Mouse (Mus musculus): ENCODE results near the gene 2310022A10Rik.
A peak's percentile ranks its signal among the peaks of the same experiment; 100 is the strongest.

The 2310022A10Rik gene

DNA sequence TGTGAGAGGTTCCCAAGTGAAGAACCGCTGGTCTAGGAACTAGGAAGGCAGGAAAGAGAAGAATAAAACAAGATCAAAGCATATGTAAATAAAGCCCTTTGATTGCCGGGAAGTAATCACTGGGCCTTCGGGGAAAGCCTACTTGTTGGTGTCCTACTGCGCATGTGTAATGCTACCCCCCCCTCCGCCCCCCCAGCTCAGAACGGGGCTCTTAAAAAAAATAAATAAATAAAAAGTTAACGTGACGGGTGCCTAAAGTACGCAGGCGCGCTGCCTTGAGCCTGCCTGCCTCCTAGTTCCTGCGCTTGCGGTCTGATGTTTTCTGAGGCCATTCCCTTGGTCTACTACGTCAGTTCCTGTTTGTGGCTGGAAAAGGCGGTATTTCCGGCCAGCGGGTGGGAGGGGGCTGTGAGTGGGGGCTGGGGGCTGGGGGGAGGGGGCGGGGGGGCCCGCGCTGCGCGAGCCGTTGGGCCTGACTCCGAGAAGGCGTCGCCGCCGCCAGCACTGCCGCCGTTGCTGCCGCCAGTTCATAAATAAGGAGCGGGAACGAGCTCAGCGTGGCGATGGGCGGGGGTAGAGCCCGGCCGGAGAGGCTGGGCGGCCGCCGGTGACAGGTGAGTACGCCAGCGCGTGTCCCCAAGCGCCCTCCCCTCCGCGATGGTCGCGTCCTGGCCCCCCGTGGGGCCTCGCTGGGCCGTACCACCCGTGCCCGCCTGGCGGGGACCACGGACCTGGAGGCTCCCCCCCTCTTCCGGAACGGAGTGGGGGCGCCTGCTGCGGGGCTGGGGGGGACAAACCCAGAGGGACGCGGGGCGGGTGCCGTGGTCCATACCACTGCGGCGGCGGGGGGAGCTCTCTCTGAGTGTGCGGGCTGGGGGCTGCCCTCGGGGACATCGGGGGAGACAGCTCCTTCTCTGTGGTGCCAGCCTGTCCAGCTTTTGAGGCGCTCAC, 38.5 kb downstream of the 2310022A10Rik start, which contains the start of gene Akt2:
Akt2 (plus strand) TSS at position 287 of the 951 bp plus-strand sequence.
- peak; percentile 96 for DNase-seq

GRCm38 (mm10) chr7:27592217-27592929, 39.3 kb downstream of the 2310022A10Rik start:
- DNase-seq = peak; percentile 67

DNA sequence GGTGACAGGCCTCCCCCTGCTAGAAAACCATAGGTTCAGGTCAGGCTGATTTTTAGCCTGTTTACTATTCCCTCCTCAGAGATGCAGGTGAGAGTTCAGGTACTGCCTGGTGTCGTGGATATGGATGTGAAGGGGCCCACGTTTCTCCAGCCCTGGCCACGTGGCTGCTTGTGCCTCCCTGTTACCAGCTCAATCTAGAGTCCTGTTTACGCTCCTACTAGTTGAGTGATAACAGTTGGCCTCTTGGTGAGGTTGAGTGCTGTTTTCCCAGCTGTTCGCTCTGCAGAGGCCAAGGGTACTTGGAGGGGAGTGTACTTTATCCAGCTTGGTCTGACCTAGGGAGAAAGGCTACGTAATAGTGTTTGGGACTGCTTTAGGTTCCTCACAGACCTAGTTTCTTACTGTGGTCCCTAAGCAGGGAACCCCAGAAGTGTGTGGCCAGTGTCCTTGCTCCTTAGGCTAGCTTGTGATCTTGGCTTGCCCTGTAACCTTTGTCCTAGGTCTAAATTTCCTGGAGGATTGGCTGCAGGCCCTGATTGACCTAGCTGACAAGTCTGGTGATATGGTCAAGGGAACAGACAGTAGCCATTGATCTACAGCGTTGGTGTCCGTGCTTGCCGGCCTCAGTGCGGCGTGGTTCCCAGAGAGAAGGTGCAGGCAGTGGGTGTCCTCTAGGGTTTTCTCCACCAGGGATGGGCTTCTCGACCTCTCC, 40.1 kb downstream of the 2310022A10Rik start:
- DNase-seq = peak; percentile 88

GRCm38 (mm10) chr7:27596586-27597503, 43.8 kb downstream of the 2310022A10Rik start:
- no peak for DNase-seq

- no peak for DNase-seq
These were observed 45.0 kb downstream of the 2310022A10Rik start for GRCm38 (mm10) chr7:27598053-27598452.

GRCm38 (mm10) chr7:27601628-27602027, 48.6 kb downstream of the 2310022A10Rik start:
- DNase-seq = no peak

DNA sequence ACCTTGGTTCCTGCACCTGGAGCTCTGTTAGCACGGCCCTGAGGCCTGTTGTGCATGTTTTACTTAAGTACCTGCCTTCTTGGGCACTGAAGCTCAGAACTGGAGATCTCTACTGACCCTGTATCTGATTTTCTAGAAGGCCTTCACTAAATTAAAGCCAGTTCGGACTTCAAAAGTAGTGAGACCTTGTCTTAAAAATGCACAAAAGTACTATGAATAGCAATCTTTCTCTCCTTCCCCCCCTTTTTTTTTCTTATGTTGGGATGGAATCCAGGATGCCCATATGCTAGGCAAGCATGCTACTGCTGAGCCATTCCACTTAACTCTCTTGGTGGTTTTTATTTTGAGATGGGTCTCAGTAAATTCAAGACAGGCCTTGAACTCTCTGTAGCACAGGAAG, 49.1 kb downstream of the 2310022A10Rik start:
- DNase-seq = no peak

DNA sequence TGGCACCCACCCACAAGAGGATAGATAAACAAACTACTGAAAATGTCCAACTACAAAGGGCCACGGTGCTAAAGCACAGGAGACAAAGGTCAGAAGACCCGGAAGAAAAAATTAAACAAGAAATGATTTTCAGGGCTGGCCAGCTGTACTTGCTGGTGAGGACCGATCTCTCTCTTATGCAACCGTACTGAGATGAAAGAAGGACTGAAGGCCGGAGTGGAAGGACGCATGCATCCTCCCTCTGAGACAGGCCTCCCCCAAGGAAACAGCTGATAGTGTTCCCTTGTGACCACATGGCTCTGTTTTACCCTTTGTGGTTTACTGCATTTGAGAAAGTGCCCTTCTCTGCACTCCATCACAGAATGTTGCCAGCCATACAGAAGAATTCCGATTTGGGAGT, 49.8 kb downstream of the 2310022A10Rik start:
- DNase-seq = peak; percentile 47

DNA sequence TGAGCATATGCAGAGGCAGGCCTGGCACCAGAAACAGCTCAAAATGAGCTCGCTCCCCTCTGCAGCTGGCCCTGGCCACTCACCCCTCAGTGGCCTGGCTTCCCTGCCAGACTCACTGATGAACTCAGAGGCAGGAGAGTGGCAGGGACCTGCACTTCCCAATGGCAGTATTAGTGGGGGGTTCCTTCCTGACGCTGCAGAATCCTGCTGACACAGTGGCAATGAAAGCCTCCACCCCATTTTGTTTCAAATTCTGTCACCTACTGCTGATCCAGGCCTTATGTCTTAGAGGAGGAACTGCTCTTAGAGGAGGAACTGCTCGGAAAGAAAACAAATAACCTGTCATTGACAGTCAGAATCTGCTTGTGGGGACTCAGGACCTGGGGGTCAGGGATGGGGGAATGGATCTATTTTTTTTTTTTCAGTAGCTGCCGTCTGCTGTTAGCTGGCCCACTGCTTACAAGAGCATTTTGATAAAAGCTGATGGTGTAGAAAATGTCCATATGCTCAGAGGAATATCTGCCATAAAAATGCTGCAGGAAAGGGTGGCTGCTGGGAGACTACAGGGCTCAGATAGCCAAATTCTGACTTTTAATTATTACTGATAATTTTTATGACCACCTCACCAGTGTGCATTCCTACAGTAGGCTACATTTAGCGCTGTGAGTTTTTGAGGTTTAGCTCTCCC, 51.8 kb downstream of the 2310022A10Rik start:
- no peak for DNase-seq

GRCm38 (mm10) chr7:27605499-27606285, 52.7 kb downstream of the 2310022A10Rik start:
- DNase-seq = no peak

DNA sequence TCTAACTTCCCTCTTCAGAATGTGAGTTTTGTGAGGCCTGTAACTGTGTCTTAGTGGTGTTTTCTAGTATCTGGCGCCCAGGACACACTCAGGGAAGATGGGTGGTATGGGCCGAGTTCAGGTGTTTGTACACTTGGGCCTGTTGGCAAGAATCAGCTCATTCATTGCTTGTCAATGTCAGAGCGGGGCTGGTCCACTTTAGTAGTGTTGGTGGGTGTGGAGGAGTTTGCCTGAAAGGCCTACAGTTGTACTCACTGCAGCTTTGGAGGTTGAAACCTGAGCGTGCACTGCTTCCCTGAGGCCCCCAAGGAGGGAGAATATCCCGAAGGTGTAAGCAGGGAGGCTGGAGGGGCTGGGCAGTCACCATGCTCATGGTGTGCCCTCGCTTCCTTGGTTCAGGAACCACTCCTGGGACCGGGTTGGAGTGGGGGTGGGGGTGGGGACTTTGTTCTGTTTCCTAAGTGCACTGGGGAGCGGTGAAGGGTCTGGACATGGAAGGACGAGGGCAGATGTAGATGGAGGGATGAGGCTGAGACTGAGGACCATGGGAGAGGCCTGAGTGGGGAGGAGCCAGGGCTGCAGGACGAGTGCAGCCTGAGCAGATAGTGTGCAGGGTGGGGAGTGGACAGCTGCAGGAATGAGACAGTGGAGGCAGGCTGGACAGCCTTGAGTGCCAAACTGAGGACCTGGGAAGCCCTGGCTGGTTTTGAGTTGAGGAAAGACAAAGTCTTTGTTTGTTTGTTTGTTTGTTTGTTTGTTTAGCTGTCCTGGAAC, 53.6 kb downstream of the 2310022A10Rik start:
- DNase-seq = no peak

GRCm38 (mm10) chr7:27607580-27607979, 54.5 kb downstream of the 2310022A10Rik start:
- DNase-seq = peak; percentile 85

DNA sequence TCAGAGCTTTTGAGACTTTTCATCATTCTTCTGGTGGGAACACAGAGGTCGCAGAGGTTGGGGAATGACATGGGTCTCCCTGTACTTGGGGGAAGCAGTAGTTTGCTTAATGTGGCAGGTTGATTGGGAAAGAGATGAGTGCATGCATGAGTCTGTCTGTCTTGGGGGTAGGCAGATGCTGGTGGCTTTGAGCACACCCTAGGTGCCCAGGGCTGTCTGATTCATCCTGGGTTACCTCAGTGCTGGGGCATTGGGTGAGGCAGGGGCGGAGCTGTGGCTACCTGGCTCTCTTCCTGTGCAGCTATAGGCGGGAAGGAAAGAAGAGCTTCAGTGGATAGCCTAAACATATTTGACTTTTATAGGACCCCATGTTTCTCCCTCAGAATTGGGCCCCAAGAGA, 55.1 kb downstream of the 2310022A10Rik start:
- no peak for DNase-seq

GRCm38 (mm10) chr7:27609285-27609684, 56.3 kb downstream of the 2310022A10Rik start:
- DNase-seq = no peak

GRCm38 (mm10) chr7:27609688-27610087, 56.7 kb downstream of the 2310022A10Rik start:
- no peak for DNase-seq

DNA sequence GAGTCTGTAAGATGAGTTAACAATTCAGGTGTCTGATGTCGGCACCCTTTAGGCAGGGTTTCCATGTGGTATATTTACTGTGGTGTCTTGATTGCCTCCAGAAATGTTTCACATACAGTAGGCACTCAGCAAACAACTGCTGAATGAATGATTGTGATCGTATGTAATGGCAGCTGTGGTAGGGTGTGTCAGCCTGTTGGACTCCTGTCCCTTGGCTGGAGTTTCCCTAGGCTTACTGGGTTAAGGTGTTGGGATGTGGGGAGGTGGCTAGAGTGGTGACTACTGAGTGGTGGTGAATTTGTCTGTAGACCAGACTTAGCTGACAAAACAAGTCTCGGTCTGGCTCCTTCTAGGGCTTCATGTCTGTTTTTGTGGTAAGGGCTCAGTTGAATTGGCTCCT, 57.3 kb downstream of the 2310022A10Rik start:
- no peak for DNase-seq

GRCm38 (mm10) chr7:27610871-27611270, 57.8 kb downstream of the 2310022A10Rik start:
- DNase-seq = no peak

- no peak for DNase-seq
These were observed 59.9 kb downstream of the 2310022A10Rik start for GRCm38 (mm10) chr7:27612940-27613339.

- DNase-seq = no peak
These were observed 60.9 kb downstream of the 2310022A10Rik start for GRCm38 (mm10) chr7:27613751-27614499.

Data from kidney, adult 9 months (tissue).